Mouse (Mus musculus): ENCODE data around the gene Fkbpl.

Gene Fkbpl

GRCm38 (mm10) chr17:34646906-34647787, 2.6 kb downstream of the Fkbpl start, which contains the start of gene Atf6b:
TSS of gene Atf6b (plus strand) at chr17:34647146.
- DNase-seq (ENCODE audit: extremely low spot score, low spot score) = peak; percentile 88

- DNase-seq (ENCODE audit: extremely low spot score, low spot score) = no peak
These were observed 3.8 kb downstream of the Fkbpl start for GRCm38 (mm10) chr17:34648141-34648890.

- DNase-seq (ENCODE audit: extremely low spot score, low spot score) = no peak
These were observed 4.7 kb downstream of the Fkbpl start for GRCm38 (mm10) chr17:34649106-34649864.

GRCm38 (mm10) chr17:34650781-34651180, 6.2 kb downstream of the Fkbpl start:
- DNase-seq (ENCODE audit: extremely low spot score, low spot score) = no peak

- no peak for DNase-seq (ENCODE audit: extremely low spot score, low spot score)
These were observed 7.1 kb downstream of the Fkbpl start for GRCm38 (mm10) chr17:34651507-34652221.

GRCm38 (mm10) chr17:34652546-34652945, 8.0 kb downstream of the Fkbpl start:
- DNase-seq (ENCODE audit: extremely low spot score, low spot score) = no peak

GRCm38 (mm10) chr17:34652985-34653384, 8.4 kb downstream of the Fkbpl start:
- DNase-seq (ENCODE audit: extremely low spot score, low spot score) = no peak

- peak; percentile 54 for DNase-seq (ENCODE audit: extremely low spot score, low spot score)
These were observed 9.3 kb downstream of the Fkbpl start for GRCm38 (mm10) chr17:34653746-34654285.

- no peak for DNase-seq (ENCODE audit: extremely low spot score, low spot score)
These were observed 9.8 kb downstream of the Fkbpl start for GRCm38 (mm10) chr17:34654392-34654791.

- DNase-seq (ENCODE audit: extremely low spot score, low spot score) = no peak
These were observed 10.6 kb downstream of the Fkbpl start for GRCm38 (mm10) chr17:34655160-34655559.

- DNase-seq (ENCODE audit: extremely low spot score, low spot score) = no peak
These were observed 11.0 kb downstream of the Fkbpl start for GRCm38 (mm10) chr17:34655581-34655991.

GRCm38 (mm10) chr17:34656666-34657065, 12.1 kb downstream of the Fkbpl start:
- no peak for DNase-seq (ENCODE audit: extremely low spot score, low spot score)

GRCm38 (mm10) chr17:34657271-34657670, 12.7 kb downstream of the Fkbpl start:
- no peak for DNase-seq (ENCODE audit: extremely low spot score, low spot score)

GRCm38 (mm10) chr17:34658145-34658544, 13.6 kb downstream of the Fkbpl start:
- no peak for DNase-seq (ENCODE audit: extremely low spot score, low spot score)

GRCm38 (mm10) chr17:34658591-34658990, 14.0 kb downstream of the Fkbpl start:
- no peak for DNase-seq (ENCODE audit: extremely low spot score, low spot score)

GRCm38 (mm10) chr17:34659181-34659896, 14.8 kb downstream of the Fkbpl start:
- no peak for DNase-seq (ENCODE audit: extremely low spot score, low spot score)

- DNase-seq (ENCODE audit: extremely low spot score, low spot score) = no peak
These were observed 15.3 kb downstream of the Fkbpl start for GRCm38 (mm10) chr17:34659897-34660214.

- no peak for DNase-seq (ENCODE audit: extremely low spot score, low spot score)
These were observed 15.8 kb downstream of the Fkbpl start for GRCm38 (mm10) chr17:34660259-34660820.

GRCm38 (mm10) chr17:34661121-34661591, 16.6 kb downstream of the Fkbpl start:
- DNase-seq (ENCODE audit: extremely low spot score, low spot score) = no peak

- DNase-seq (ENCODE audit: extremely low spot score, low spot score) = no peak
These were observed 17.9 kb downstream of the Fkbpl start for GRCm38 (mm10) chr17:34662468-34662867.
